Mouse (Mus musculus): ENCODE results near the gene Mrps33.

Mrps33 gene

GRCm38 (mm10) chr6:39780857-39781666 is 29.7 kb downstream of the Mrps33 start:
- ATAC-seq (ENCODE audit: low TSS enrichment): peak; percentile 34; the same call in 1 of the 2 replicates

- no peak for ATAC-seq (ENCODE audit: low TSS enrichment)
These were observed 32.3 kb downstream of the Mrps33 start for GRCm38 (mm10) chr6:39778506-39778905.

GRCm38 (mm10) chr6:39776275-39776674 is 34.5 kb downstream of the Mrps33 start:
- no peak for ATAC-seq (ENCODE audit: low TSS enrichment)

- no peak for ATAC-seq (ENCODE audit: low TSS enrichment)
These were observed 35.8 kb downstream of the Mrps33 start for GRCm38 (mm10) chr6:39775029-39775428.

- ATAC-seq (ENCODE audit: low TSS enrichment): no peak
These were observed 53.6 kb downstream of the Mrps33 start for GRCm38 (mm10) chr6:39757229-39757628.

Data from frontal cortex, adult (tissue).